Mouse (Mus musculus): Measurements from ENCODE around the gene Gm12830.

DNA sequence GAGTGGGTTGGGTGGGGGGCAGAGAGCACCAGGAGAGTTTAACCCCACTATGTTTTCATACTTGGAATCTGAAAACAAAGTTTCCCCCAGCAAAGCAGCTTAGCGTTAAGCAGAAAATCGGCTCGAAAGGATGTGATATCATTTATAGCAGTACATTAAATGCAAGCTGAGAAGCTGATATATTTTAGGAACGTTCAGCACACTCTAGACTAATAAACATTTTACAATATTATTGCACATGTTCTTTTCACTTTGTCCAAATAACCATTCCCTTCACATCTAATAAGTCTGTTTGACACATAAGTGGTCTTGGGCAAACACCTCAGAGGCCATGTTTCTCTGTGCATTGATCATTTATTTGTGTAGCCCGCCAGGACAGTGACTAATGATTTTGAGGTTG lies 17.4 kb upstream of the Gm12830 start:
- TF ChIP-seq CTCF (IDR thresholded peaks at IDR 0.05; ENCODE audit: control insufficient read depth, insufficient read depth, insufficient read length) (no peak), MAX (IDR thresholded peaks at IDR 0.05) (no peak), USF1 (IDR thresholded peaks at IDR 0.05; ENCODE audit: low read depth) (no peak)

All from C2C12 (cell line).